Mouse (Mus musculus) layer of hippocampus, postnatal 25 days (tissue): ENCODE measurements around the gene Ccdc151. TPM values are rescaled to one million over a fixed set of nuclear protein-coding genes. Genes with fewer than 3 reads are reported as not detected.

Source experiments
- DNase-seq, 2 experiments: peaks; one replicate each; pipeline ENCODE4 v3.0.0; 2022; ENCODE audit warnings: mixed read lengths in 2 of 2, low spot score in 1 of 2; ENCODE audit errors: extremely low spot score in 1 of 2
- total RNA-seq, 2 experiments: library from RNA; stranded (reverse); gene quantifications; 2 replicates each; pipeline ENCODE4 v1.2.3; 2021

The Ccdc151 gene
- total RNA-seq, 2 experiments from 2014 or later, result 7.0 to 7.6 TPM

DNA sequence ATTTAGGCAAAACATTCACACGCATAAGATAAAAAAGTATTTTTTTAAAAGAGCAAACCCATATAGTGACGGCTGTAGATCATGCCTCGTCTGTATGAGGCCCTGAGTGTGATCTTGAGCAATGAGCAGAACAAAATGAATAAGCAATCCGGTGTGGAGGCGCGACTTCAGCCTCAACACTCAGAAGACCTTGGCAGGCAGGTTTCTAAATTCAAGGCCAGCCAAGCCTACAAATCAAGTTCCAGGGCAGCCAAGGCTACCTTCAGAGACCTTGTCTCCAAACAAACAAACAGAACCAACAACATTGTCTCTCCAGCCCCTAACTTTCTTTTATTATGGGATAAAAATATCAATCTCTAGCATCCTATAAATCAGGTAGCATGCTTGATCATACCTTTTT lies 2.1 kb downstream of the Ccdc151 start:
- DNase-seq, result no peak

DNA sequence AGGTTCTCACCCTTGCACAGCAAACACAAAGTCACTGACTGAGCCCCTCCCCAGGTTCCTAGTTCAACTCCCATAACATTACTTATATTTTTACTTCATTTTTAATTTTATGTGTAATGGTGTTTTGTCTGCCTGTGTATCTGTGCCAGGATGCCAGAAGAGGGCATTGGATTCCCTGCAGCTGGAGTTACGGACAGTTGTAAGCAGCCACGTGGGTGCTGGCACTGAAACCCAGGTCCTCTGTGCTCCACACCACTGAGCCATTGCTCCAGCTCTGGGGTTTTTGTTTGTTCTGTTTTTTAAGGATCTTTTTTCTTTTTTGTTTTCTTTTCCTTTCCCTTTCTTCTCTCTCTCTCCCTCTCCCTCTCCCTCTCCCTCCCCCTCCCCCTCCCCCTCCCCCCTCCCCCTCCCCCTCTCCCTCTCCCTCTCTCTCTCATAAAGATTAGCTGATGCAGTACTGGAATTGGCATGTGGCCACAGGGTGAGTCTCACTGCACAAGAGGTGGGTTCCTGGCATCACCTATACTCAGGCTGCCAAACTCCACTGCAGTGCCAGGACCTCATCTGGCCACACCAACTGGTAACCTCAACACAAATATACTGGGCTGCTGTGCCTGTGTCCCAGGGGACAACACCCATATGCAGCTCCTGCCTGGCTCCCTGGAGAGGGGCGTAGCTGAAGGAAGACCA lies 6.1 kb downstream of the Ccdc151 start:
- DNase-seq, result no peak

DNA sequence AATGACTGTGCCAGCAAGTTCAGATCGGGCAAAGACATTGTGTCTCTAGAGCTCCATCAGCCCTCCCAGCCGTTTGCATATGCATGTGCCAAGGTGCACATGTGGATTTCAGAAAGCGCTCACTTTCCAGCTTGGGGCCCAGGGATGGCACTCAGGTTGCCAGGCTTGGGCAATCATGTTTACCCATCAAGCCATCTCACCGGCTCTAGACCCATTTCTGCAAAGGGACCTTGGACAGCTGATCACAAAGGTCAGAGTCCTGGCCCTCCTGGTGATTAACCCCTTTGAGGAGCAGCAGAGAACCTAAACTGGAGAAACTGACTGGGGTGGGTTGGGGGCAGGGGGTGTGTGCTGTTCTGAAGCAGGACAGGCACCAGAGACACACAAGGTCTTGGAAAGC lies 10.2 kb downstream of the Ccdc151 start:
- no peak for DNase-seq

DNA sequence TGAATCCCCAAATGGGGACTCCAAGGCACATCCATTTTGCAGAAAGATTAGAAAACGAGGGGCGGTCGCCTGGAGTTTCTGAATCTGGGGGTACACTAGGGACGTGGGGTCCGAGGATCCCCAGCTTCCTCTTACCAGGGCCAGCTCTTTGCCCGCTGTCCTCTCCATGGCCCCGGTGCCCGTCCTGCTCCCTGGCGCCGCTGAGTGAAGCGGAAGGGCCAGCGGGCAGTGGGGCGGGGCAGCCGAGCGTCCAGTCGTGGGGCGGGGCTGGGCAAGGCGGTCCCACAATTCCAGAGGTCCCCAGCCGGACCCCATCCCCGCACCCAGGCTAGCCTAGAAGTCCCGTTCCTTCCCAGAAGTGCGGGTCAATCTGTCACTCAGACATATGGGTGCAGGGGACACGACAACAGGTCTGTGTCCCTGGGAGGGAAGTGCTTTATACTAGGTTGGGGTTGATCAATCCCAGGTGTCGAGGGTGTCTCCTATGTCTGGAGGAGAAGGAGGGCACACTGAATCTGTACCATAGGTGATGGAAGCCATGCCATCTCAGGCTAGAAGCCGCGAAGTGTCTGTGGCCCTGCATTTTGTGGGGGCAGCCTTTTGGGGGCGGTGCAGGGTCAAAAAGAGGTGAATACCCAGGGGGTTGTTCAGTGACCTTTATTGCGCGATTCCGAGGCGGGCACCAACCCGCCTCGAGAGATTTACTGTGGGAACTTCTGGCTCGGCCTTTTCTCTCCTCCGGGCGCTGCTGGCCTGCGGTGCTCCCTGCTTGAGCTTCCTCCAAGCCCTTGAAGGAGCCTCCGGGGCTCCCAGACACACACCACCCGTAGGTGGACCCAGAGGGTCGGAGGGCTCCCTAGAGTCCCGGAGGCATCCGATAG lies 13.0 kb downstream of the Ccdc151 start, which contains the start of gene Rgl3:
Rgl3 (minus strand) TSS at position 217 of the 881 bp plus-strand sequence.
- no peak for DNase-seq

DNA sequence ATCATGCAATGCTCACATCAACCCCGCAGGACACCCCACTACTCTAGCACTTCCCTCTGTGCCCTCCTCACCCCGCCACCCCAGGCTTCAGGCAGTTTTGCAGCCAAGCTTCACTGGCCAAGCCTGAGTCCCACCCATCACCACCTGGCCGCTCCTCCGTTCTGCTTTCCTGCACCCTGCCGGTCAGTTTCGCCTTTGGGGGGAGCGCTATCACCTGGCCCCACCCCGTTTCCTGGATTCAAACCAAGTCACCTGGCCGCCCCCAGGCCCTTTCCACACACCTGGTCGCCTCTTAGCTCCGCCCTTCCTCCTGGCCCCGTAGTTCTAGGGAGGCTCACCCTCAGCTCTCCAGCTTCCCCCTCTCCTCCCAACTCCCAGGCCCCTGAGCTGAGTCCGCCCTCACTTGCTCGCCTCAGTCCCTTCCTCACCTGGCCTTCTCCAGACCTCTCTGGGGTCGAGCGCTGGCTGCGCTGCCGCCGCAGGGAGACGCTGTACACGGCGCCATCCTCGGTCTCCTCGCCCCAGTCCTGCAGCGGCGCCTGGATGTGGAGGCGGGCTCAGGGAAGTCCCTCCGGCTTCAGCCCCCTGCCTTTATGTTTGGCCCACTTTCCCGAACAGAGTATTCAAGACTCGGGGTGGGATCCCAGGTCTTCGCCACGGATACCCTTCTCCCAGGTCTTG lies 13.9 kb downstream of the Ccdc151 start:
- DNase-seq, result no peak

DNA sequence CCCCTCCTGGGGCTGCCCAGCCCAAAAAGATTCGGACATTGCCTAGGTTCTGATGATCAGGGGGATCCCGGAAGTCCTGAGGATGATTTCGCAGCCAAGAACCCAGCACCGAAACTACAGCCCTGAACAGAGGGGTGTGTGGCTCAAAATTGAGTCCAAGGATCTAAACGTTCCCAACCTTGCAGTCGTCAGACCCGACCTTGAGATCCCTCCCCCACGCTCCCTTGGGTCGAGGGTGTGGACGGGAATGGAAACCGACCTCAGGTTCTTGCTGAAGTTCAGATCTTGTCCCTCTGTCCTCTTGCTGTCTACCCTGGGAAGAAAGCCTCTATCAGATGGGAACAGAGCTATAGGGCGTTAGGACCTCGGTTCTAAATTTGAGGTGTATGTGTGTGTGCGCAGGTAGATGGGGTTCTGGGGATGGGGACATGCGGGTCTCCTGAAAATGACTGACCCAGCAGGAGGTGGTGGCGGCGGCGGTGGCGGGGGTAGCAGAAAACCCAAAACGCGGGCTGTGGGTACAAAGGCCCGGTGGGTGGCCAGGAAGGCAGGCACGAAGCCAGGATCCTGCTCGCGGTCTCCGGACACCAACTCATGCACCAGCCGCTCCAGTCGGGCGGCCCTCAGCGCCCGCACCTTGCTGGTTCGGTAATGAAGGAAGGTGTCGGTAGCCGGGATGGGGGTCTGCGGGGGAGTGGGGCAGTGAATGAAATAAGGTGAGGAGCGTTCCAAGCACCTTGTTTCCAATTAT lies 14.7 kb downstream of the Ccdc151 start:
- DNase-seq, result no peak

DNA sequence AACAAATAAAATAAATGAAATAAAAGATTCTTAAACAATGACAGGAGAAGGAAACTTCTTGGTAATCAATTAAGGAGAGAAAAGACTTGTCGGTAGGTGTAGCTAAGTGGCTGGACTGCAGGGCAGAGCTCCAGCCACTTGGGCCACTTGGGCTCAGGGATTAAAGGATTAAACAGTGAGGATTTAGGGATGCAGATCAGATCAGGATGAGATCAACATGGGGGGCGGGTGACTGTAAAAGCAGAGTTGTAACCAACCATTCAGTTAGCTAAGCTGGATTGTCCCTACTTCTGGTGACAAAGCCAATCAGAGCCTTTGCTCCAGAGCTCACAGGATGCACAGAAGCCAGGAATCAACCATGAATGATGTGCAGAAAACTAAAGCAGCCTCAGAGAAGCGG lies 18.5 kb downstream of the Ccdc151 start:
- no peak for DNase-seq

DNA sequence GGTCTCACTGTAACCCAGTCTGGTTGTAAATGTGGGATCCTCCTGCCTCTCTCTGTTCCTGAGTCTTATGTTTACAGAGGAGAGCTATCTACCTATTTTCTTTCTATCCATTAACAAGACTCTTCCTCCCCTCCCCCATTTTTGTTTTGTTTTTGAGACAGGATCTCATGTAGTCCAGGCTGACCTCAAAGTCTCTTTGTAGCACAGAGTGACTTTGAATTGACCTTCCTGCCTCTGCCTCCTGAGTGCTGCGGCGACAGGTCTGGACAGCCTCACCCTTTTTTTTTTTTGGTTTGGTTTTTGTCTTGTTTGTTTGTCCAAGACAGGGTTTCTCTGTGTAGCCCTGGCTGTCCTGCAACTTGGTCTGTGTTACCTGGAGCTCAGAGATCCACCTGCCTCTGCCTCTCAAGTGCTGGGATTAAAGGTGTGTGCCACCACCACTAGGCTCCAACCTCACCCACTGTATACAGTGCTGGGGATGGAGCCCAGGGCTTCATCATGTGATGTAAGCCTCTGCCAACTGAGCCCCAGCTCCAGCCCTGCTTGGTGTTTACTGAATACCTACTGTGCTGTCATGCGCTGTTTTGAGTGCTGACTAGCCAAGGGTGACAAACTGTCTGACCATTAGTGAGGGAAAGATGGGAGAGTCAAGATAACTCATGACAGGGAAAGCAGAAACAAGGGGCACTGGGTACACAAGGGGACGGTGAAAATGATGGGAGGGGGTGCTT lies 23.9 kb downstream of the Ccdc151 start:
- no peak for DNase-seq

DNA sequence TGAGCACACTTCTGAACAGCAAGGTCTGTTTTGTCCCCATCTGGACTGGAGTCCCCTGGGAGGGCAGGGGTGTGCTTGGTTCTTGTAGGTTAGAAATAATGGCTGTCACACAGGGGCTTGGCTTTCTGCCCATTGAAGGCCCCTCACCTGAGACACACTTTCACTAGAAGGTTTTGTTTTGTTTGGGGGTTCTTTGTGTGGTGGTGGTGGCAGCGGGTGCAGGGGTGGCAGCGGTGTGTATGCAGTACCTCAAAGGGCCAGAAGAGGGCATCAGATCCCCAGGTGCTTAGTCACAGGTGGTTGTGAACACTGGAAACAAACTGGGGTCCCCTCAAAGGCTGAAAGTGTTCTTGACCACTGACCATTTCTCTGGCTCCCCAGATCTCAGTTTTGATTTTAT lies 24.5 kb downstream of the Ccdc151 start:
- DNase-seq, result peak in 1 of 2 experiments; percentile 40

DNA sequence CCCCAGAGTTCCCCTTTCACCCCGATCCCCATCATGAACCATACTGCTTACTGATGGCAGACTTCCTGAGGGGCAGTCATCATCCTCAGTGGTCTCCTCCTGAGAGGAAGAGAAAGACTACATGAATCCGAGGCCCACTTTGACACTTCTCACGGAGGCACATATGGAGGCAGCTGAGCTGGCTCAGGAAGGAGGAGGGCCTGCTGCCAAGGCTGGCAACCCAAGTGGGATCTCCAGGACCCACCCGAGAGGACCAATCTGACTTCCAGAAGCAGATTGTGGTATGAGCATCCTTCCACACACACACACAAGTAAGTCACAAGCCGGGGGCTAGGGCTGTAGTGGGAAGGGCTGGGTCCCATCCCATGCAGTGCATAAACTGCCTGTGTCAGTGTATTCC lies 25.1 kb downstream of the Ccdc151 start:
- DNase-seq, result no peak

DNA sequence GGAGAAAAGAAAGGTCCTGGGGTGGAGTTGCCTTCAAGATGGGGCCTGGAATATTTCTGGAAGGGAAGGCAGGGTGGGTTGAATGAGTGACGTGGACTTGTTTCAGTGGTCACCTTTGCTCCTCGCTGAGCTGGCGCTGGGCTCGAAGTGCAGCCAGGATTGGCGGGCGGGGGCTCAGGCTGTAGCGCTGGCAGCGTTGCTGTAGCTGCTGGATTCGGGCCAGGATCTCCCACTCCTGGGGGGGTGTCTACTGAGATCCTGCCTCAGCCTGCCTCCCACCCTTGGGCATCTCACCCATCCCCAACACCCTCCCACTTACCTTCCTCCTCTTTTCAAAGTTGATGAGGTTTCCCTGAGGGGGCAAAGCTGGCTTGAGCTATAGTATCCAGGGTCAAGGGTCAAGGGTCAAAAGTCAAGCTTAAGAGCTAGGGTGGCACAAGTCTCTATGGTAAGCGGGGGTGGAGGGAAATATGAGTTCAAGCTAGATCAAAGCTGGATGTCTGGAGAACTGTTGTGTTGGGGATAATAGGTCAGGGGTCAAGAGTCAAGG lies 25.7 kb downstream of the Ccdc151 start:
- no peak for DNase-seq

DNA sequence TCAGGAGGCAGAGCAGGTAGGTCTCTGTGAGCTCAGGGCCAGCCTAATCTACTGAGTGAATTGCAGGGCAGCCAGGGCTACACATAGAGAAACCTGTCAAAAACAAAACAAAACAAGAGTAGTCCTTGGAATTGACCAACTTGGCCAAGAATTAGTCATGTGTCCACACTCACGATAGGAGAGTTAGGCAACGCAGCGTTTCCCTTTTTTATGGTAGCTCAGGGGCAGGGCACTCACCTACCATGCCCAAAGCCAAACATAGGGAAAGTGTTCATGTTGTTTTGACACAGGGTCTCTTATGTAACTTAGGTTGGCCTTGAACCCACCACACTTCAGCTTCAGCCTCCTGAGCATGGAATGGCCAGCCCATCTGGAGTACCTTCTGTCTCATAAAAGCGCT lies 33.1 kb downstream of the Ccdc151 start:
- DNase-seq, result no peak

DNA sequence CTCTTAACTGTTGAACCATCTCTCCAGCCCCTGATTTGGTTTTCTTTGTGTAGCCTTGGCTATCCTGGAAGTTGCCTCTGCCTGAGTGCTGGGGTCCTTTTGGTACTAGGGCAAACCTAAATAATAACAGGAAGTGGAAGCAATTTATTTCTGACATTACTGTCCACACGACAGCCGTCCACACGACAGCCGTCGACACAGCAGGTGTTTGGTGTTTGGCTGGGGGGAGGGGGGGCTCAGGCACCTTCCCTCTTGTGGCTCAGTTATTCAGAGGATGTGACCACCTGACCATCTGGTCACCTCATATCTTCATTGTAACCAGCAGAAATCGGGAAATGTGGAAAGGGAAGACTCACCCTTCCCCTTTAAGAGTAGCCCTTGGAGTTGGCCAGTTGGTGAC lies 33.6 kb downstream of the Ccdc151 start:
- no peak for DNase-seq

DNA sequence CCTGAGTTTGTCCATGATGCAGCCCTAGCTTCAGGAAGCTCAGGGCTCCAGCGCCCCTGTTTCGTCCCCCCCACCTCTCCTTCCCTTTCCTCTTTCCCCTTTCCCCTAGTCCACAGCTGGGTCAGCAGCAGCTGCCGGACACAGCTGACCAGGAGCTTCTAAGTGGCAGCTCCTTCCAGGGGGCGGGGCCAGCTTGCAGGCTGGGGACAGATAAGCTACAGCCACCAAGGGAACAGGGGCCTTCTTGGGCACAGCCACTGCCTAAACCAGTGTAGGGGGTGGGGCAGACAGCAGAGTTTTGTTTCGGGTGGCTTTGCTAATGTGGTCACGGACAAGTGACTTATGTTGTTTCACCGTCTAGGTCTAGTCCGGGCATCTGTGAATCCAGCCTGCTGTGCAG lies 39.0 kb downstream of the Ccdc151 start, which contains the start of gene Epor:
Epor (minus strand) TSS at position 90 of the 400 bp plus-strand sequence.
- DNase-seq, result no peak

DNA sequence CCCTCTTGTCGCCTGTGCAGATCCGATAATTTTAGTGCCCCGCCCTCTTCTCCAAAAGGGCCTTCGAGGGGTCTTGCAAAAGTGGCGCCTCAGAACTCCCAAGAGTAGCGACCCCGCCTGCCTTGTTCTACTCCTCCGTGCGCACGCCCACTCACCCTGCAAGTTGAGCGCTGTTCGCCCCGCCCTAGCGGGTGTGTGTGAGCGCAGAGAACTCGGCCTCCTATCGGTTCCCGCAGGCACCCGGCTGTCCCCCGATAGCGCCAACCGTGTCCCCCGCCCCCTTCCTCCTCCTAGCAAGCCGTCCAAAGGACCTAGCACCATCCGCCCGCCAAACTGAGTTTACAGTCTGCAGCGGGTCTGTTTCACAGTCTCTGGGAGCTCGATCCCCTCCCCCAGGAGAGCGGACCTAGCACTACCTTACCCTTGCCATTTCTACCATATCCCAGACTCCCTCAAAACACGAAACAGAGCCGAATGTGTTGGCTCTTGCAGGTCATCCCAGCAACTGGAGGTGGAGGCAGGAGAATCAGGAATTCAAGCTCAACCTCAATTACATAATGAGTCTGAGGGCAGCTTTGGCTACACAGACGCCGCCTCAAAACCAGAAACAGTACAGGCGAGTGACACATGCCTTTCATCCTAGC lies 39.9 kb downstream of the Ccdc151 start:
- DNase-seq, result peak; percentile 58 to 64

DNA sequence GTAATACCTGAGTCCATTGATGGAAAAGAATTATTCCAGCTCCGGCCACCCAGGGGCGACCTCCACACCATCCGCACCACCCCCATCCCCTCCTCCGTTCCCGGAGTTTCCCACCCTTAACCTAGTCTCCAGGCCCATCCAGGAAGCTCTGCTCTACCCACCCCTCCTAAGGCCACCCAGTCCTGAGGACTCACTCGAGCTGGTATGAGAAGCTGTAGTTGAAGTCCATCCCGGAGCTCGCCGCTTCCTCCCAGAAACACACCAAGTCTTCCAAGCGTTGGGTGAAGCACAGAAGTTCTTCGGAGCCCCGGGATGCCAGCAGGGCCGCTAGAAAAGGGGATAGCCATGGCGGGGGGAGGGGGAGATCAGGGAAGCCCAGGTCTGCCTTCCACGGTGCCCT lies 40.4 kb downstream of the Ccdc151 start:
- no peak for DNase-seq

DNA sequence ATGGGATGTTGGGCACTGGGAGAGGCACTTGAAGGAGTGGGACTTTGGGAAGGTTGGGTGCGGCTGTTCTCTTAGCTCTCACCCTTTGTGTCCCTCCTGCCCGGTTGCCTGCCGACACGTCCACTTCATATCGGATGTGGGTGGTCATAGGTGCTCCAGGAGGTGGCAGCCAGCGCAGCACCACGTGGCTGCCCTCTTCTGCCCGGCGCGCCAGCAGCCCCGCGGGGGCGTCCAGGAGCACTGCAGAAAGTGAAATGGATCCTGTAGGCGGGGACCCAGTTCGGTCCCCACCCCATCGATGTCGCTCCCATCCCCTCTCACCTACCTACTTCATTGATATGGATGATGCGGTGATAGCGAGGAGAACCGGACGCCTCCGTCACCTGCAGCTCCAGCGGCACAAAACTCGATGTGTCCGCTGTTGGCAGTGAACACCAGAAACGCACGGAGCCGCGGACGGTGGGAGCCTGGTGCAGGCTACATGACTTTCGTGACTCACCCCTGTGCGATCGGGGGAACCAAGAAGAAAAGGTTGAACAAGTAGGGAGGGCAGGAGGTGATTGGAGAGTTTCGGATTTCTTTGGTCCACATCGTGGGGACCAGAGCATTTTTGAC lies 41.0 kb downstream of the Ccdc151 start:
- no peak for DNase-seq

DNA sequence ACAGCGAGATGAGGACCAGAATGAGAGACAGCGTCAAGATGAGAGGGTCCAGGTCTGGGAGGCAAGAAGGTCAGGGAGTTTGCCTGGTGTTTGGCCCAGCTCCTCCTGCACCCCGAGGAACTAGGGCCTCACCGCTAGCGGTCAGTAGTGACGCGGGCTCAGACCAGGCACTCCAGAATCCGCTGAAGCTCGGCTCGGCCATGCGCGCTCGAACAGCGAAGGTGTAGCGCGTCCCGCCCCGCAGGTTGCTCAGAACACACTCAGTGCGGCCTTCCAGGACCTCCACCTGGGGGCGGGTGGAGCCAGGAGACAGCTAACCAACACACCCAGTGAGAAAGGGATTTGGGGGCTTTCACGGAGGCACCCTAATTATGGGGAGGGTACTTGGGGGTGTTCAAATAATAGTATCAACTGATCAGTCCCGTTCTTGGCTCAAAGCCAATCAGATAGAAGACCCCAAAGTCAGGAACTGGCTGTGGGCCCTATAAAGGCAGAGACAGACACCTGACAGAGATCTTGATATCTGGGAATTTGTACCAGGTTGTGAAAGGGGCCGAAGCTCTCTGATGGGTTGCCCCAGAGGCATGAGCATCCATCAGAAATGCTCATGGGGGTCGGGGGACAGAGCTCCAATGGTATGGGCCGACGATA lies 41.8 kb downstream of the Ccdc151 start:
- DNase-seq, result no peak
